Mouse (Mus musculus) adrenal gland (tissue): ENCODE data around the gene Drg1.

Experiments
- intact Hi-C: fragments of 180-260 bp; cut with DNase I; formaldehyde crosslinking; loops from one replicate; pipeline ENCODE4 v1.15.1; 2025
- long read RNA-seq, 2 experiments: library from polyadenylated mRNA; unstranded; transcript quantifications; one replicate each; pipeline ENCODE4 v2.0.0; 2020; ENCODE audit warnings: borderline replicate concordance in 1 of 2; ENCODE audit not compliant: insufficient replicate concordance in 1 of 2

Drg1 gene
- long read RNA-seq, experiment 1, transcript Drg1-201 (9 exons, 1,546 nt): major isoform, 99 of 130 reads
- long read RNA-seq, experiment 1, partial matches to known transcripts: 4 of 130 reads
- long read RNA-seq, experiment 1, other reads (novel, unspliced or antisense): 26 of 130 reads
- long read RNA-seq, experiment 2, transcript Drg1-201 (9 exons, 1,546 nt): major isoform, 105 of 131 reads
- long read RNA-seq, experiment 2, partial matches to known transcripts: 6 of 131 reads
- long read RNA-seq, experiment 2, other reads (novel, unspliced or antisense): 20 of 131 reads

DNA sequence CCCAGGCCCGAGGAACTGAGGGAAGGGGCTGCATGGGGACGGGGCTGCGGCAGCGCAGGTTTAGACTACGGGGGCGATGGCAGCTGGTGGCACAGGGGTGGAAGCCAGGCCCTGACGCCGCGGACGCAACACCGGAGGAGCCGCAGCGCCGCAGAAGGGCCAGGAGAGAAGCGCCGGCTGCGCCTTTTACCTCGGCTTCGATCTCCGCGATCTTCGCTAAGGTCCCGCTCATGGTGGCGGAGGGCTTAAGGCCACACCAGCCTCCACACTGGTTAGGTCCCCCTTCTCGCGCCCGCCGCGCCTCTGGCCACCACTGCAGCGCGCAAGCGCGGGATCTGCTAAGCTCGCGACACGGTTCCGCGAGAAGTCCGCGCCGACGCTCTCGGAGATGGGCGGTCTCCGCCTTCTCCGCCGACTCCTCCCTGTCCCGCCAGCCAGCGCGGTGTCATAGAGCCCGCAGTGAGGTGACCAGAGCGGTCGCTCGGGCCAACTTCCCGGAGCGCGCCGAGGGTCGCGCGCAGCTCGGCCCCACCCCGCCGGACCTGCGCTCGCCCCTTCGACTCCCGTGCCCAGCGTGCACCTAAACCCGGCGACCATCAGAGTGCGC is at the start of gene Drg1:
Gene Drg1, minus strand, starts transcription at position 337 of the 607 bp plus-strand sequence.
- intact Hi-C loops: loop anchor here (2.0 kb wide), 1 partner anchor 67 kb away; no protein-coding TSS in a partner anchor

DNA sequence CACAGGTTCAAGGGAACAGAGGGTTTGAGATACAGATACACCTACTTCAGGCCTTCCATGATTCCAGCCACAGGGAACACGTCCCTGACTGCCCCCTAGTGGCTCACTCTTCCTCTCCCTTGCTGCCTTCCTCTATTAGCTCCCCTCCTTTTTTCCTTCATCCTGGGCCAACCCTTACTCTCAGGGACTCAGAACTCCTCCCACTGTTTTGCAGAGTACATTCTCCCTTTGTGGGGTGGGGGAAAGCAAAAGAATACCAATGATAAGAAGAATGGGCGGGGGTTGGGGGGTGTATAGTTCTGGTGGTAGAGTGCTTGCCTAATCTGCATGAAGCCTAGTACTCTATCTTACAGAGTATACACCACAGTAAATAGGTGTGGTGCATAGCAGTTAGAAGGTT is 47.9 kb upstream of the Drg1 start:
- intact Hi-C loops: no loop called here

DNA sequence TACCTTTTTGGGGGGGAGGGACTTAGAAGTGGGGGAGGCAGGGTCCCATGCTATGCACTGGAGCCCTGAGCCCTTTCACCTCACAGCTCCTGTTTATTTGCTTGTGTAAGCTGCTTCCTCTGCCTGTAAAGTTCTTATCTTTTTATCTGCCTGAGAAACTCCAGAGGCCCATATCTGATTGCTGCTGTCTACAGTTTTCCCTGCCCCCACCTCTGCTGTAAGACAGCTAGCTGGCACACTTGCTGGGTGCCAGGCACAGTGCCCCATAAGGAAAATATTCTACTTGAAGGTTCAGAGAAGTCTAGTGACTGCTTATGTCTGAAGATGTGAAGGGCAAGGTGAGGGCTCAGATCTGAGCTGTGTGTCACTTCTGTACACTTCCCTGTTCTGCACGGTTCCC is 47.1 kb upstream of the Drg1 start:
- intact Hi-C loops: no loop called here

DNA sequence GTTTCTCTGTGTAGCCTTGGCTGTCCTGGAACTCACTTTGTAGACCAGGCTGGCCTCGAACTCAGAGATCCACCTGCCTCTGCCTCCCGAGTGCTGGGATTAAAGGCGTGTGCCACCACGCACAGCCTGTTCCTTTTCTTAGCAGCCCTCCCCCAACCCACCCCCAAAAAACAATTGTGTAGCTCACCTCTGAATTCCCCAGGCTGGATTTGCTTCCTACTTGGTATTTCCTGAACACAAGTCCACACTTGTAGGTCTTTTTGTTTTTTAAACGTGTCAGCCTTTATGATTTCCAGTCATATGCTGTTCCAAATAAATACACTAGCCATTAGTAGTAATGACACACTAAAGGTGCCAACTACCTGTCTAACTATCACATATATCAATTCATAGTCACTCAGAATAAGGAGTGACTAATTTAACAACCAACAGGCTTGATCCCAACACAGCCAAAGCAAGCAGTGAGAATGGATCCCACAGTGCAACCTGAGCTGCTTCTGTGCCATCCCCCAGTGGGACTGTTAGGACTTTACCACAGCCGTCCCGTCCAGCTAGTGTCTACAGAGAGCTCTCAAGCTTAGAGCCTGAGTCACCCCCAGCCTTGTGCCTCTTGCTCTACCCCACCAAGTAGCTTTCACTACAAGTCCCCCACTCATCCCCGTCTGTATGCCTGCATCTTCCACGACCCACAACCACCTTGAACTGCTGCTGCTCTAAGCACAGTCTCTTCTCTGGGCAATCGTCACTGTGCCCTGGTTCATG is 45.6 kb upstream of the Drg1 start:
- intact Hi-C loops: no loop called here

DNA sequence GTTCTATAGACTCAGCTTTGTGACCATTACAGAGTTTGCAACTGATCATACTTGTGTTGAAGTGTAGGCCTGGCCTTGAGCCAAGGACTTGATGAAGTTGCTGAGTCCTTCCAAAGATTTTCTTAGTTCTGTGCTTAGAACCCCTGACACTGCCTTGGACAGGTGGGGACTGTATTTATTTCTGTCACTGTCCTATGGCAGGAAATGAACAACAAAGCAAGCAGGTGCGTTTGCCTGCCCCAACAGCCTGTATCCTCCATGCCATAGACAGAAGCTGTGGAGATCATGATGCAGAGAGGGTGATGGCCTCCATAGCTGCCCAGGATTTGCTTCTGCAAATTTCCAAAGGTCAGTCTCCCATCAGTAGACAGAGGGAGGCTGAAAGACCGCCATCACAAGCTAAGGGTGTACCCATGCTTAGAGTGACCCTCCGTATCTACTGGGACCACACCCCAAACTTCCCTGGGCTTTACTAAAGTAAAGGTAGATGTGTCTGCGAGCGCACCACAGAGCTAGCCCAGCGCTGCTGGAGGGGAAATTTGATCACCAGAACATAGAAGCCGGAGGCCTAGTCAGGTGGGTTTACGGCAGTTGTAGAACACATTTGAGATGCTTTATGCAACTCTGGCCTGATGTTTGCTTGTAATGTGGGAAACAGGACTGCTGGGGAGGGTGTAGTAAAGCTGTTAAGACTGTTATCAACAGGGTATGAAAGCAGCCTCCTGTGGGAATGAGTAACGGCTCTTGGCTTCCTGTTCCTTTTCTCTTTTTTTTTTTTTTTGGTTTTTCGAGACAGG is 44.8 kb upstream of the Drg1 start:
- intact Hi-C loops: no loop called here

DNA sequence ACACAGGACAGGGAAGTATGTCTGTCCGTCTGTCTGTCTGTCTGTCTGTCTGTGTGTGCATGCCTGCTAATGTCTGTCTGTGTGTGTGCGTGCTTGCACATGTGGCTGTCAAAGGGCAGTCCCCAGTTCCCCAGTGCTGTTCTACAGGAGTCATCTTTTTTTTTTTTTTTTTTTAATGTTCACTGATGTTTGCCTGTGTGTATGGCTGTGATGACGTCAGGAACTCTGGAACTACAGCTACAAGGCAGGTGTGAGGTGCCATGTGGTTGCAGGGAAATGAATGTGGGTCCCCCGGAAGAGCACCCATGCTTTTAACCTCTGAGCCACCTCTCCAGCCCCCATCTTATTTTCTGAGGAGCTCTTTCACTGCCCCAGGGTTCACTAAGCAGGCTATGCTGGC is 43.7 kb upstream of the Drg1 start:
- intact Hi-C loops: no loop called here

DNA sequence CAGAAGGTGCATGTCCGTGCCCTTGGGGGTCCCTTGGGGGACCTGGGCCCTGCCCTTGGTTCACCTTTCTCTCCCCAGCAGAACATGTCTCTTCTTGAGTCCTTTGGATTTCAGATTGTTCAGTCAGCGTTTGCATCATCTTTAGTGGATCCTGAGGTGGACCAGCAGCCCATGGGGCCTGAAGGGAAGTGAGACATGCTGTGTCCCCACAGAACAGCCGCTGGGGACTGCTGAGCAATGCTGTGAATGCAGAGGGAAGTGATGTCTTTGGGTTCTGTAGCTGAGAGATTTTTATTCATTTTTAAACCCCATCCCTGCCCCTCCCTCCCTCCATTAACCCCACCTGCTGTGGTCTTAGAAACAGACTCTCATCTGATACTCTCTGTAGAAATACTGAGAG is 41.7 kb upstream of the Drg1 start:
- intact Hi-C loops: no loop called here

DNA sequence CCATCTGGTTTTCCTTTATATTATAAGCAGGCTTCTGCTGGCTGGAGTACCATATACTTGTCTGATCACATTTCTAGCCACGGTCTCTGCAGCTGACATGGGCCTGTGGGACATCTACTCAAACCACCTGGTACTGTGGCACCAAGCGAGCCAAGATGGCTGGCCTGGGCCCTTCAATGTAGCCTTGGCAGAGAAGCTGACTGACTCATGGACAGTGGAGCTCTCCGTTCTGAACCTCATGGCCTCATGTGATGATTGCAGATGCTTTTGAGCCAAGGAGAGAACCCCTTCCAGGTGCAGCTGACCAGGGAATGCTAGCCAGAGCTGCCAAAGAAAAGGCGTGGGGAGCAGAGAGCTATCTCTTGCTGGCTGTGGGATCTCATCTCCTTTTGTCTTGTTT is 39.6 kb upstream of the Drg1 start:
- intact Hi-C loops: no loop called here

DNA sequence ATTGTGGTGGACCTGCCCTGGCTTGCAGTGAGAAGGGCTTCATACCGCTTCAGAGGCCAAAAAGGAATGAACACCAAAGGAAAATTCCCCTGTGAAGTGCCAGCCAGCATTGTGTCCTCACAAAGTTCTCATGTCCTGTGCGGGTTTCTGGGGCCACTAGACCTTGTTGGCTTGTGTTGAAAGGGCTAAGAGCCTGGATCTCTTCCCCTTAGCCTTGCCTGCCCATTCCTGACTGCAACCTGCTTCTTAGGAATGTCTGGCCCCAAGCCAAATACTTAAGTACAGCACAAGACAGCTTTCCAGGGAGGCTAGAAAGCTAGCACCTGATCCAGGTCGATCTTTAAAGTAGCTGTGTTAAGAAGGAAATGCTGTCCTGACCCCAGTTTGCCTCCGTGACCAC is 36.6 kb upstream of the Drg1 start:
- intact Hi-C loops: no loop called here

DNA sequence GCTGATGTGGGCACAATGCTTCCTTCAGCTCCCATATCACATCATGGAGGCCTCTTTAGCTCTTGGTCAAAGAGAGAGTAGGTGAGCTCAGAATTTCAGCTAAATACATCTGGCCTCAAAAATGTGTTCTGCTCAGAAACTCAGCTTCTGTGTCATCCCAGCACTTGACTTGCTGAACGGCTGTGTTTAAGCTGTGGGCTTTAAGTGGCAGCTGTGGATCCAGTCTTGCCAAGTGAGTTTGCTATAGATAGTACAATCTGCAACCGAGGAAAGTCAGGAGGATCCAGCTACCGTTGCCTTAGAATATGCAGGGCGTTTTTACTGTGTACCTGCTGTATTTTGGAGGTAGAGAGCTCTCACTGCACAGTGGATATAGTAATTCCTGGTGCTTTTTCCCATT is 36.2 kb upstream of the Drg1 start:
- intact Hi-C loops: no loop called here

DNA sequence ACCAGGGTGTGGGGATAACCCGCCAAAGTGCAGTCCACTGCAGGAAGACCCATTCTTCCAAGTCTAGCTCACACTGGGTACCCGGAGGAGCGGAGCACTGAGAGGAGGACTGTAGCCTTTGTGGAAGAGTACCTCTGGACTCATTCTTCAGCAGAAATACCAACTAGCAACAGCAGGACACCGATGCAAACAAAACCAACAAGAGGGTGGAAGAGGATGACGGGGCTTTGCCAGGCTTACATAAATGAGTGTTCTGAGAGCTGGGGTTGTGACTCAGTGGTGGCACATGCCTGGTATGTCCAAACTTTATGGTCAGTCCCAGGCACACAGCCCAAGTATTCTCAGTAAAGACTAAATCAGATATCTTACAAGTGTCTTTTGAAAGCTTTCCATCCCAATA is 34.9 kb upstream of the Drg1 start:
- intact Hi-C loops: no loop called here

DNA sequence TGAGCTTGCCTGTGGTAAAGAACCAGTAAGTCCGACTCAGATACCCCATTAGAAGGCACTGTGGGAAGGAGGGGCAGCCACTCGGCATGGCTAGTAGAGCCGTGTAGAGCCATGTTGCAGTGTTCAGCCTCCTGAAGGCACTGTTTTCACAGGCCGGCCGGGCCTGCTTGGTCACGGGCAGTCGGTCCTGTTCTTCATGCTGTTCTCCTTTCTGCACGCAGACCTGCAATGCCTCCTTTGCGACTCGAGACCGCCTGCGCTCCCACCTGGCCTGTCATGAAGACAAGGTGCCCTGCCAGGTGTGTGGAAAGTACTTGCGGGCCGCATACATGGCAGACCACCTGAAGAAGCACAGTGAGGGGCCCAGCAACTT is 32.6 kb upstream of the Drg1 start:
- intact Hi-C loops: no loop called here

DNA sequence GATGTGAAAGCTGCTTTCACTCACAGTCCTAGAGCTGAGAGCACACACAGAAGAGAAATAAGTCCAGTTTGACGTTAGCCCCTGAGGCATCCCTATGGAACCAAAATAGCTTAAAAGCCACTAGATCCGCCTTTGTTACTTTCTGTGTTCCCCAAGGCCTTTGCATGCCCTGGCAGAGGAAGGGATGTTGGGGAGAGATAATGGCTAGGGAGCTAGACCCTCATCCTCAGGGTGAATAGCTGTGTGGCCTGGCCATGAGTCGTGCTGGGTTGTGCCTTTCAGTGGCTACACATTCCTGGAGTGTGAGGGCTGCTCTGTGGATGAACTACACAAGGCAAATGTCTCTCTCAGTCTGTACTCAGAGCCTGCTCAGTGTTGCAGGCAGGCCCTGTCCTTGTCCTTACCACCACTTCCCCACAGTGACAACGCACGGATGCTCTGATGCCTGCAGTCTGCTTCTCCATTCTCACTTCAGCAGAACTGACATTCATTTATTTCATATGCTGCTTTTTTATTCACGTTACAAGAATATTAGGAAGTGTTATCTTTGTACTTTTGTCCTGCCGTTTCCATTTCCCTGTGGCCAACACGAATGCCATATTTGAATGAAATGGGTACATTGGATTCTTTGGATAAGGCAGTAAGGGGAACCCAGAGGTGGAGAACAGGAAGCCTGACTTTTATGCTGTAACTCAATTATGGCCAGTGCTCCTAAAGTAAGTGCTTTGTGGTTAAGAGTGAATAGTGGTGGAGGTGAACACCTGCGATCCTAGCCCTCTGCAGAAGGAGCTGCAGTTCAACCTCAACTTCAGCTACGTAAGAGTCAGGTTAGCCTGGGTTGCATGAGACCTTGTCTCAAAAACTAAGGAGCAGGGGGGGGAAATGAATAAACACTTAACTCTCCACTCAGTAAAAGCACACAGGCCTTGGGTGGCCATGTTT is 31.9 kb upstream of the Drg1 start:
- intact Hi-C loops: no loop called here

DNA sequence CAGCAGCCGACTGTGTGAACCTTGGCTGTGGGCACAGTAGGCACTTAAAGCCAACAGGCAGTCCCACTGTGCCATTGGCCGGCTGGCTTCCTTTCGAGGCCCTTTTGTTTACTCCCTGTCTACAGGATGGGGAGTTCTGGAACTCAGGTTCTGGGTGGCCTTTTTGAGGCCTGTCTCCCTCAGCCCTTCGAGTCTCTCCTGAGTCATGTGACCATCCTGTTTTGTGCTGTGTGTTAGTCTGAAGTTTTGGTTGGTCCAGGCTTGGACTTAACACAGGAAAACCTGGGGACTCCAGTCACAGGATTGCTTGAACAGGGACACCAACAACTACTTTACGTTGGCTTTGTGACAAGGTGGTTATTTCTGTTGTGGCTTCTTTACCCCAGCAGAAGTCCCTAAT is 29.8 kb upstream of the Drg1 start:
- intact Hi-C loops: no loop called here

DNA sequence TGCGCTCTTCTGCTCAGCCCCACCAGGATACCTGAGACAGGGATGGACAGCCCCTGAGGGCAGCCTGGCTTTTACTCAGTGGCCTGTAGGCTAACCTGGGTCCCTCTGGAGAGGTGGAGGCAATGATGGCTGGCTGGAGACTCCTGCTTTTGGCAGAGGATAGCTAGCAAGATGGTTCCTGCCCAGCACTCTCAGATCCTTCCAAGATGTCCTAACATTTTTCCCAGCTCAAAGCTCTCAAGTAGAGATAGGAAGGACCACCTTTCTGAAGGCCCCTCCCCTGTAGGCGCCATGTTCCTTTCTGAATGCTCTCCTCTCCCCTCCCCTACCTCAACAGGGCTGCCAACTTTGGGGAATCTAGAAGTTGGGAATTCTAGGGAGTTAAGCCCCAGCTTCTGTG is 28.4 kb upstream of the Drg1 start:
- intact Hi-C loops: no loop called here

DNA sequence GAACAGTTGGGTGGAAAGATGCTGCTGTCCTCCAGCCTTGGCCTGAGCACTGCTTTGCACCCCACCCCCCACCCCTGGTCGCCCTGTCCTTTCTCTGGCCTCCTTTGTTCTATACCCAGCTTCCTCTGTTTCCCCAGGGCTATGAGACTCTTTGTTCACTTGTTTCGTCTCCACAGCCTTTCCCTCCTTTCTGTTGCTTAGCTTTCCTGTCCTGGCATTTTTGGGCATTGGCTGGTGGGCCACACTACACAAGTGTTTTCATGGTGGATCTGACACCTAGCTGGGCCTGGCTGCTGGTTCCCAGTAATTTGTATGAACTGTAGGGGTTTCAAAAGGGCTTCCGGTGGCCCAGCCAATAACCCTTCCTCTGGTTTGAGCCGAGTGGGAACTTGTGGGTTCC is 27.1 kb upstream of the Drg1 start:
- intact Hi-C loops: no loop called here

DNA sequence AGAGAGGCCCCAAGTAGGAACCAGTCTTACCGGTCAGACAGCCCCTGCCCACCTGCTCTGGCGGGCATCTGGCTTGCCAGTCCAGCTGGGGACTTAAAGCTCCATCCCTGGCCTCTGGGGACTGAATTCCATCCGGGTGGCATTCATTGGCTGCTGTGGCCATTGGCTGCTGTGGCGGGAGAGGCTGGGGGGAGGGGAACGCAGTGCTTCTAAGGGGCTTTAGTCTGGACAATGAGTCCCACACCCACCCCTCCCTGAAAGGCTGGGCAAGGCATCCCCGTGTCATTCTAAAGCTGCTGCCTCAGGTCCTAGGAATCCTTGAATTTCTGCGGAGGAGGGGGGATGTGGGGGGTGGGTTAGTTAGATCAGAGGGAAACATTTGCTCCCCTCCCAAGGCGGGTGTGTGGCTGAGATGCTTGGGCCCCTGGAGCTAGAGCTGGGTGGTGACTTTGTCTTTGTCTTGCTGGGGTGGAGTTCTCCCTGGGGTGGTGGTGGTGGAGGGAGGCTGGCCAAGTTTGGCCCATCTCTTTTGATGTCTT is 26.6 kb upstream of the Drg1 start:
- intact Hi-C loops: no loop called here

DNA sequence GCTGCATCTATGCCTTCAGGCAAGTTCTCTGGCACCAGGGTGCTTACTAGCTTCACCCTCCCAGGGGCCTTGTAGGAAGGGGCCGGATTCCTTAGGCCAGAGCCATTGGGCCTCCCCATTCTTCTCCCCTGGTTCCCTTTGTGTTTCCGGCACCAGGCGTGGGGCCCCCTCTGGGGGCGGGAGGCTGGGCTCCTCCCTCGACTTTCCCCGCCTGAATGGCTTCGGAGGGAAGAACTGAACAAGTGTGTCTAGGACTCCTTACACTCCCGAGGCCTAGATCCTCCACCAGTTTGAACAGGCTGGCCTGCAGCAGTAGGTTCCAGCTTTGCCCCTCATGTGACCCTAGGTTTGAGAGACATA is 25.8 kb upstream of the Drg1 start:
- intact Hi-C loops: no loop called here

DNA sequence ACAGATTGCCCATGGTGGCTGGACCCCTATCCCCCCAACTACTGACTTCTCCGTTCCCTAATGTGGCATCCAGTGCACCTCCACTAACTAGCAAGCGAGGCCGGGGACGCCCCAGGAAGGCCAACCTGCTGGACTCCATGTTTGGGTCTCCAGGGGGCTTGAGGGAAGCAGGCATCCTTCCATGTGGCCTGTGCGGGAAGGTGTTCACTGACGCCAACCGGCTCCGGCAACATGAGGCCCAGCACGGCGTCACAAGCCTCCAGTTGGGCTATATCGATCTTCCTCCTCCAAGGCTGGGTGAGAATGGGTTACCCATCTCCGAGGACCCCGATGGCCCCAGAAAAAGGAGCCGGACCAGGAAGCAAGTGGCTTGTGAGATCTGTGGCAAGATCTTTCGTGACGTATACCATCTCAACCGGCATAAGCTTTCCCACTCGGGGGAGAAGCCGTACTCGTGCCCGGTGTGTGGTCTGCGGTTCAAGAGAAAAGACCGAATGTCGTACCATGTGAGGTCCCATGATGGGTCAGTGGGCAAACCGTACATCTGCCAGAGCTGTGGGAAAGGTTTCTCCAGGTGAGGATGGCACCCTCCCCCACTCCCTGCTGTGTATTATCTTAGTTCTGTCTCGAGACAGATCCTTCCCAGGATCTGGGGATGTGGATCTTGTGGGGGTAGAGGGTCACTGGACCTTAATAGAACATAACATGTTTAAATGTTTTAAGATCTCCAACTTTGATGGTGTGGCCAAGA is 25.3 kb upstream of the Drg1 start:
- intact Hi-C loops: no loop called here
